In genomic region chr3:65367944-65368343, GRCm38 (mm10) we compare ENCODE assay signal across 11 mouse cellular contexts.
"Had no signal": no experiment of that assay in that cellular context is flagged by ENCODE, and none has a peak within 500 bp of the region (broad histone marks: within the 10 kb centered on the region; RNA-seq: fewer than 3 reads in every experiment).

No protein-coding gene starts in this region.

- H3K27ac ChIP-seq: layer of hippocampus, adult 2 months; liver, embryonic 15.5 days; stomach, postnatal 0 days had no signal

- DNase-seq: kidney, adult 18-20 months; kidney, postnatal 10 days; kidney, postnatal 4 days; lung, adult 2 months; lung, postnatal 36 days; thymus, postnatal 4 days had no signal

- H3K9ac ChIP-seq: liver, embryonic 15.5 days had no signal

- ATAC-seq: lung, postnatal 0 days had no signal

- H3K4me1 ChIP-seq: liver, embryonic 15.5 days had no signal

- H3K4me3 ChIP-seq: layer of hippocampus, adult 2 months; liver, embryonic 15.5 days had no signal

- H3K4me2 ChIP-seq: liver, embryonic 11.5 days; liver, embryonic 15.5 days had no signal

- H3K27me3 ChIP-seq: liver, embryonic 15.5 days had no signal

- H3K9me3 ChIP-seq: liver, embryonic 15.5 days had no signal
